Mouse (Mus musculus) layer of hippocampus, postnatal 25 days (tissue): ENCODE measurements at regions not wholly inside any gene's neighbourhood (a gene's known extent, or its start where the extent isn't known, plus 50 kb on each side); places are given as distances from the start of the nearest gene placed in this dataset.
"Not testable (repeated sequence)": the region's sequence is repeated elsewhere in the genome, so short reads cannot be mapped to it uniquely, and the experiment has no call there.

Experiments used
- DNase-seq, 2 experiments: peaks; one replicate each; pipeline ENCODE4 v3.0.0; 2022; ENCODE audit warnings: mixed read lengths in 2 of 2, low spot score in 1 of 2; ENCODE audit errors: extremely low spot score in 1 of 2

GRCm38 (mm10) chr7:111855309-111855708 is 75.5 kb upstream of the Galnt18 start:
- no peak for DNase-seq

GRCm38 (mm10) chr7:111846417-111846816 is 66.6 kb upstream of the Galnt18 start:
- no peak for DNase-seq

- DNase-seq: no peak
Measured at GRCm38 (mm10) chr7:111843715-111844114, 63.9 kb upstream of the Galnt18 start.

GRCm38 (mm10) chr7:111840826-111841225 is 61.0 kb upstream of the Galnt18 start:
- no peak for DNase-seq

- DNase-seq: no peak
Measured at GRCm38 (mm10) chr7:111838162-111838561, 58.4 kb upstream of the Galnt18 start.

GRCm38 (mm10) chr7:111834356-111834755 is 54.6 kb upstream of the Galnt18 start:
- not testable (repeated sequence) for DNase-seq

GRCm38 (mm10) chr7:111829931-111830330 is 50.2 kb upstream of the Galnt18 start:
- no peak for DNase-seq
